Mouse (Mus musculus) heart, adult 9 months (tissue): Measurements from ENCODE around the gene Wdr44.
"Not testable (repeated sequence)": the region's sequence is repeated elsewhere in the genome, so short reads cannot be mapped to it uniquely, and the experiment has no call there.

Source experiments
- DNase-seq, 2 experiments: peaks; one replicate each; pipeline ENCODE4 v3.0.0; 2022; ENCODE audit warnings: low spot score in 2 of 2

Wdr44 gene

DNA sequence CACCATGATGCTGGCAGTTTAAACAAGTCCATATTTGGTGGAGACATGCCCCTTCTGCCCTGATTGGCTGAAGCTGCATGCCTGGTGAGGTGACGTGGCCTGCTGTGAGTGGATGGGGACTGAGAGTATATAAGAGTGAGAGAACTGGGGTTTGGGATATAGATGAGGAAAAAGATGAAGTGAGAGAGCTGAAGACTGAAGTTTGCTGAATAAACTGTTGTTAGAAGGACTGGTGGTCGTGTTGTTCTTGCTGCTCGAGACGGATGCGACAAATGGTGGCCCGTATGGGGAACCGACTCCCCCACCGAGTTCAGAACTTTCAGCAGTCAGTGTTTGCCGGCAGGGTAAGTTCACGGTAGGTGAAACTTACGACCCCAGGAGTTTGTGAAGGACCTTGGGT is 140.9 kb downstream of the Wdr44 start:
- DNase-seq, result not testable (repeated sequence)

DNA sequence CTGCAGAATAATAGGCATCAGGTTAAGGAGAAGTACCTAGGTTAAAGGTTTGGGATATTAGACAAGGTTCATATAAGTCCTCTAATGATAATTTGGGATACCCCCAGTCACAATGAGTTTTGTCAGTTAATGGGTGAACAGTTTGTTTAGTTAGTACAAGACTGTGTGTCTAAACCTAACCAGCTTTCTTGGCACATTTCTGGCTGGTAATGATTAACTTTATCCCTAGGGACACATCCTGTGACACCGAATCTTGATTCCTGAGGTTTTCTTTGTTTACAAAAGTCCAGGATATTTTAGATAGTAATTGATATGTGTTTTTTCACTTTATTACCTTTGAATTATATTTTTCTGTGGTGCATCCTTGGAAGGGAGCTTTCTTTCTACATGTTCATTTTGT is 148.1 kb downstream of the Wdr44 start:
- no peak for DNase-seq
